Mouse (Mus musculus): Measurements from ENCODE around the gene Usb1.

GRCm38 (mm10) chr8:95306431-95306830 is 25.7 kb upstream of the Usb1 start, which contains the start of gene Cngb1:
- no peak for TF ChIP-seq ZNF384 (IDR thresholded peaks at IDR 0.05; ENCODE audit: low read depth, low read length)
- TF ChIP-seq CHD2 (IDR thresholded peaks at IDR 0.05; ENCODE audit: low read depth, low read length), result no peak
- no peak for TF ChIP-seq HCFC1 (IDR thresholded peaks at IDR 0.05; ENCODE audit: borderline replicate concordance, insufficient read depth, low read length)
- TF ChIP-seq ZC3H11A (IDR thresholded peaks at IDR 0.05; ENCODE audit: borderline replicate concordance, low read depth, low read length), result no peak
- TF ChIP-seq MAFK (IDR thresholded peaks at IDR 0.05; ENCODE audit: insufficient read depth, low read depth, low read length), result no peak

Measured in ES-E14 (cell line).